Mouse (Mus musculus) forebrain, embryonic 14.5 days (tissue): ENCODE data around the gene 2700097O09Rik. TPM values are rescaled to one million over a fixed set of nuclear protein-coding genes. Genes with fewer than 3 reads are reported as not detected.

Experiments
- ATAC-seq: fragments of 200-750 bp; cut with Nextera tagmentation; 2 replicates; pipeline ENCODE4 v1.8.0; 2017; ENCODE audit warnings: mild to moderate bottlenecking, moderate library complexity
- DNase-seq: peaks from one replicate; pipeline ENCODE4 v3.0.0-alpha.2; 2015; ENCODE audit warnings: low spot score
- H3K27ac ChIP-seq: fragments of 300-500 bp; sonication (generic); 2 replicates; pipeline ENCODE4 v1.5.1; 2014; ENCODE audit warnings: low read depth, mild to moderate bottlenecking, control low read depth, low read length, moderate library complexity
- H3K27me3 ChIP-seq: fragments of 300-500 bp; sonication (generic); replicated peaks from 2 replicates; pipeline ENCODE4 v1.6.1; 2014; ENCODE audit warnings: low read length, control low read depth, mixed read lengths; ENCODE audit not compliant: control insufficient read depth, insufficient read depth
- H3K36me3 ChIP-seq: fragments of 300-500 bp; sonication (generic); 2 replicates; pipeline ENCODE4 v1.6.1; 2014; ENCODE audit warnings: low read length, control low read depth; ENCODE audit not compliant: control insufficient read depth, insufficient read depth
- H3K4me1 ChIP-seq: fragments of 300-500 bp; sonication (generic); 2 replicates; pipeline ENCODE4 v1.6.1; 2014; ENCODE audit warnings: antibody characterized with exemption, low read length, control low read depth; ENCODE audit not compliant: control insufficient read depth, insufficient read depth
- H3K4me2 ChIP-seq: fragments of 300-500 bp; sonication (generic); 2 replicates; pipeline ENCODE4 v1.6.1; 2014; ENCODE audit warnings: mild to moderate bottlenecking, control low read depth, low read length
- H3K4me3 ChIP-seq: fragments of 300-500 bp; sonication (generic); 2 replicates; pipeline ENCODE4 v1.5.1; 2014; ENCODE audit warnings: low read depth, low read length, control low read depth
- H3K9ac ChIP-seq: fragments of 300-500 bp; sonication (generic); 2 replicates; pipeline ENCODE4 v1.6.1; 2014; ENCODE audit warnings: mild to moderate bottlenecking, low read length, control low read depth, moderate library complexity
- H3K9me3 ChIP-seq: fragments of 300-500 bp; sonication (generic); replicated peaks from 2 replicates; pipeline ENCODE4 v1.6.1; 2016; ENCODE audit warnings: low read length, control low read depth, mixed read lengths; ENCODE audit not compliant: control insufficient read depth
- WGBS: fragments of 180-500 bp; shearing (Covaris S2); extraction: QIAGEN DNeasy Blood & Tissue Kit; methylation state at CpG from one replicate; pipeline ENCODE4 v1.1.7; 2014; 5-methylcytosine and 5-hydroxymethylcytosine counted together
- polyA plus RNA-seq: library from polyadenylated mRNA; unstranded; fragments of >200 nt; fragmentation: Nextera tagmentation; extraction: Ambion mirVana; gene quantifications from 2 replicates; pipeline ENCODE4 v1.2.1, GENCODE M21; 2014

The 2700097O09Rik gene
- polyA plus RNA-seq, 1 experiment from 2014 or later: 36.0 TPM

DNA sequence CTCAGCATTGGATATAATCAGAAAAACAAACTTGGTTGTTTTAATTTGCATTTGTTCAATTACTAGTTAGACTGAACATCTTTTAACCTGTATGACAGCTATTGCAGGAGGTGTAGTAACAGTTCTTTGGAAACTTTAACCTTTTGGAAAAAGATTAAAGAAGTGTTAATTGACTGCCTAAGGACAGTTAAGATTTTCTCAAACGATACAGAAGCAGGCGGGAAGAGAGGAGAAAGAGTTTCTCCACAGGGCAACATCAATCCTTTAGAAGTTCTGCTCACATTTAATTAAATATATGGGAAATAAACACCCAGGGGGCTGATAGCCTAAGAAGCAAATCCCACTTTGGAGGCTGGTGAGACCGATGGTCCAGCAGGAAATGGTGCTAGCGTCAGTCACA, 7.4 kb downstream of the 2700097O09Rik start:
- Histone ChIP-seq H3K27ac (no peak overlapping the region), H3K27me3 (no peaks in the 10 kb centered on the region), H3K9ac (no peak overlapping the region), H3K4me3 (no peak overlapping the region), H3K9me3 (no peaks in the 10 kb centered on the region), H3K4me1 (no peaks in the 10 kb centered on the region), H3K4me2 (no peak overlapping the region), H3K36me3 (no peaks in the 10 kb centered on the region)
- WGBS: 73% methylated on average over 4 of the region's 4 CpGs
- ATAC-seq (no peak), DNase-seq (no peak)

GRCm38 (mm10) chr12:55062141-55062540, 17.8 kb downstream of the 2700097O09Rik start:
- no peak overlapping the region for H3K9ac ChIP-seq
- H3K4me2 ChIP-seq: no peak overlapping the region
- H3K27ac ChIP-seq: no peak overlapping the region
- H3K4me1 ChIP-seq: no peaks in the 10 kb centered on the region
- H3K4me3 ChIP-seq: no peak overlapping the region
- H3K27me3 ChIP-seq: no peaks in the 10 kb centered on the region
- WGBS: 96% methylated on average over 1 of the region's 1 CpGs
- H3K9me3 ChIP-seq: no peaks in the 10 kb centered on the region
- no peak for DNase-seq
- ATAC-seq: no peak
- H3K36me3 ChIP-seq: peaks cover 13% of the 10 kb centered on the region; the same call in 1 of the 2 replicates

- Histone ChIP-seq H3K4me2 (no peak overlapping the region), H3K9me3 (no peaks in the 10 kb centered on the region), H3K27ac (no peak overlapping the region), H3K27me3 (no peaks in the 10 kb centered on the region), H3K4me3 (no peak overlapping the region), H3K9ac (no peak overlapping the region), H3K36me3 (peaks cover 19% of the 10 kb centered on the region; the same call in 1 of the 2 replicates), H3K4me1 (no peaks in the 10 kb centered on the region)
- DNase-seq (peak; percentile 38), ATAC-seq (no peak; the same call in 1 of the 2 replicates)
- WGBS: 67% methylated on average over 10 of the region's 10 CpGs
These were observed 18.9 kb downstream of the 2700097O09Rik start for GRCm38 (mm10) chr12:55061006-55061405.

DNA sequence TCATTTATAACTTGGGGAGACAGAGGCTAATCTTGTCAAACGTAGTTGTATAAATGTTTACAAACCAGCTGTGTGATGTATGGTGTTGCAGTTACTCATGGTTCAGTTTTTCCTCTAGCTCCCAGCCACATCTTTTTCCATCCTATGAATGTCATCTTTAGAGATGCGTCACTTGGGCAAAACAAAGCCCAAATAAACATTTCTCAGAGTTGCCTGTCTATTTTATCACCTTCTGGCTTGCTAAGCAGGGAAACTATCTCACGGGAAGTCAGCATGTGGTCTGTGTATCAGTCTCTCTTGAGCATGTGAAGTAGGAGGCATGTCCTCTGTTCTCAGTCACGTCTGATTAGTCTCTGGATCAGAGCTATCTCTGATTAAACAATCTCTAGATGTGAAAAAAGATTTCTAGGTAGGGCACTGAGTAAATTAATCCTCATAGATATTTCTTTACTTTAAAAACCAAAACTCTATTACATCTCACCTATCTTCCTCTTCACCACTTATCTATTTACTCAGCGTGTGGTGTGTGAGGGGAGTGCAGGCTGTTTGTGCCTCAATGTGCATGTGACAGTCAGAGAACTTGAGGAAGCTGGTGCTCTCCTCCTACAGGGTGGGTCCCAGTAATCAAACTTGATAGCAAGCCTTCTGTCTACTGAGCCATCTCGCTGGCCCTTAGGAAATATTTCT, 19.6 kb downstream of the 2700097O09Rik start:
- Histone ChIP-seq H3K36me3 (peaks cover 19% of the 10 kb centered on the region; the same call in 1 of the 2 replicates), H3K4me1 (no peaks in the 10 kb centered on the region), H3K27ac (no peak overlapping the region), H3K4me3 (no peak overlapping the region), H3K9ac (no peak overlapping the region), H3K27me3 (no peaks in the 10 kb centered on the region), H3K4me2 (no peak overlapping the region), H3K9me3 (no peaks in the 10 kb centered on the region)
- DNase-seq (no peak), ATAC-seq (no peak)
- 93% methylated on average over 6 of the region's 6 CpGs for WGBS

- peaks cover 19% of the 10 kb centered on the region; the same call in 1 of the 2 replicates for H3K36me3 ChIP-seq
- H3K4me2 ChIP-seq: no peak overlapping the region
- DNase-seq (no peak), ATAC-seq (no peak)
- 84% methylated on average over 3 of the region's 3 CpGs for WGBS
- no peaks in the 10 kb centered on the region for H3K27me3 ChIP-seq
- H3K9ac ChIP-seq: no peak overlapping the region
- H3K27ac ChIP-seq: no peak overlapping the region
- H3K4me1 ChIP-seq: no peaks in the 10 kb centered on the region
- H3K4me3 ChIP-seq: no peak overlapping the region
- no peaks in the 10 kb centered on the region for H3K9me3 ChIP-seq
These were observed 20.1 kb downstream of the 2700097O09Rik start for GRCm38 (mm10) chr12:55059812-55060211.

DNA sequence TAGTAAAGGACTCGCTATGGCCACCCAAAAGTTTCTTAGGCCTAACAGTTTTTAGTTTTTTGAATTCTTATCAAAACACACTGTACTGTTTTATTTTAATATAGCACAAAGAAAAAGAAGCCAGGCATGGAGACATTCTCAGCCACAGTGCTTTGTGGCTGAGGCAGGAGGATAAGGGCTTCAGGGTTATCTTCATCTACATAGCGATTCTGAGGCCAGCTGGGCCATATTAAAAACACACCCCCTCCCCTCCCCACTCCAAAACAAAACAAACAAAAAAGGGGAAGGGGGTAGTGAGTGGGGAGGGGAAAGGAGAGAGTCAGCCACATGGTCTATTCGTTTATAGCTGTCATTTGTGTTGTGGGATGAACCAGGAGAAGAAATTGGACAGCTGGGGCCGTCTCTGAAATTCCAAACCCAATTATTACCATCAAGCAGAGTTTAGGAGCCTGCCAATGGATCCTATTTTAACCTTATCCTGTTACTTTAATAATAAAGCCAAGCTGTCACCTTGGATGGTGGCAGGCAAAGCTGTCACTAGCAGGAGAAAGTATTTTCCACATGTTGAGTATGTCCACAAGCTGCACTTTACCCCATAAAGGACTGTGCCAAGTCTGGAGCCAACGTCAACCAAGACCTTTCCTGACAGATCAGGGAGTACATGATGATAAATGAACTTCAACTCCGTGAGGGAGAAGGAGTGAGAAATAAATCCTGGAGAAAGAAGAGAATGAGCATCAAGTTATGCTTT, 20.9 kb downstream of the 2700097O09Rik start:
- 74% methylated on average over 6 of the region's 6 CpGs for WGBS
- peaks cover 19% of the 10 kb centered on the region; the same call in 1 of the 2 replicates for H3K36me3 ChIP-seq
- H3K9ac ChIP-seq: no peak overlapping the region
- H3K27ac ChIP-seq: no peak overlapping the region
- no peak overlapping the region for H3K4me3 ChIP-seq
- H3K9me3 ChIP-seq: no peaks in the 10 kb centered on the region
- H3K27me3 ChIP-seq: no peaks in the 10 kb centered on the region
- no peaks in the 10 kb centered on the region for H3K4me1 ChIP-seq
- ATAC-seq (no peak), DNase-seq (no peak)
- no peak overlapping the region for H3K4me2 ChIP-seq

GRCm38 (mm10) chr12:55056703-55057102, 23.2 kb downstream of the 2700097O09Rik start:
- no peak overlapping the region for H3K9ac ChIP-seq
- H3K4me2 ChIP-seq: no peak overlapping the region
- H3K36me3 ChIP-seq: peaks cover 24% of the 10 kb centered on the region
- no peak for ATAC-seq
- no peak for DNase-seq
- H3K9me3 ChIP-seq: no peaks in the 10 kb centered on the region
- 93% methylated on average over 2 of the region's 2 CpGs for WGBS
- H3K27ac ChIP-seq: no peak overlapping the region
- H3K27me3 ChIP-seq: no peaks in the 10 kb centered on the region
- no peak overlapping the region for H3K4me3 ChIP-seq
- no peaks in the 10 kb centered on the region for H3K4me1 ChIP-seq

DNA sequence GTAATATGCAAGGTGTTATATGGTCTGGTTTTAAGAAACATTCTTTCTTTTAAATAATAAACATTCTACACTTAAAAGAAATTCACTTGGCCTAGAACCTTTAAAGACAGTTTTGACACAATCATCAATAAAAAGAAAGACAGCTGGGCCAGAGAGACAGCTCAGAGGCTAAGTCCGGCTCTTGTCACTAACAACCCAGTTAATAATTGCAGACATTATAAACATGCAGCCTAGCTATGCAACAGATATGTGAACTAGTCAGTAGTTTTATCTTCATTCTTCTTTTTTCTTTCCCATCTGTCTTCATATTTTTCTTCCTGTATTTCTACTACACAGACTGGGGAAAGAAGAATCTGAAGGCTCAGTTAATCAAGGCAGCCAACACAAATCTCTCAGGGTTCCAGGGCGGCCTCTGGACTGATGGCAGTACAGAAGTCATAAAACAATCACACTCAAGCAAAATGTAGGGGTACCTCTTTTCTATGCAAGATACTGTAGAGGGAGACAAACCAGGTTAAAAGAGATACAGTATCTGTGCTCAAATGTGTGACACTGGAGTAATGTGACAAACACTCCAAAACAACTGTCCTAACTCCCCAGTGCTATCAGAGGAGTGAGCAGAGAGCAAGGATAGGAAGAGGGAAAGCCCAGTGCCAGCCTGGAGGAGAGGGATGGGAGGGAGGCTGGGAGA, 25.2 kb downstream of the 2700097O09Rik start:
- Histone ChIP-seq H3K4me2 (no peak overlapping the region), H3K4me3 (no peak overlapping the region), H3K27me3 (no peaks in the 10 kb centered on the region), H3K9ac (no peak overlapping the region), H3K36me3 (peaks cover 22% of the 10 kb centered on the region), H3K27ac (no peak overlapping the region), H3K9me3 (no peaks in the 10 kb centered on the region), H3K4me1 (no peaks in the 10 kb centered on the region)
- ATAC-seq (no peak), DNase-seq (no peak)
- WGBS: 94% methylated on average over 2 of the region's 2 CpGs
